Mouse (Mus musculus): Measurements from ENCODE around the gene Hid1.

Hid1 gene

GRCm38 (mm10) chr11:115336115-115336514 lies 31.4 kb downstream of the Hid1 start:
- no peak for DNase-seq (ENCODE audit: low spot score in 2 of 2)

GRCm38 (mm10) chr11:115335223-115335622 lies 32.3 kb downstream of the Hid1 start:
- DNase-seq (ENCODE audit: low spot score in 2 of 2) = no peak

- no peak for DNase-seq (ENCODE audit: low spot score in 2 of 2)
Observed at GRCm38 (mm10) chr11:115334531-115334930, 33.0 kb downstream of the Hid1 start, which contains the start of gene Otop3. TSS of gene Otop3 (plus strand) at chr11:115334731.

- no peak for DNase-seq (ENCODE audit: low spot score in 2 of 2)
Observed at GRCm38 (mm10) chr11:115329339-115329738, 38.2 kb downstream of the Hid1 start.

GRCm38 (mm10) chr11:115326730-115327129 lies 40.8 kb downstream of the Hid1 start:
- no peak for DNase-seq (ENCODE audit: low spot score in 2 of 2)

GRCm38 (mm10) chr11:115323354-115323753 lies 44.2 kb downstream of the Hid1 start:
- DNase-seq (ENCODE audit: low spot score in 2 of 2) = no peak

GRCm38 (mm10) chr11:115321906-115322693 lies 45.5 kb downstream of the Hid1 start, which contains the start of gene Ush1g:
TSS of gene Ush1g (minus strand) at chr11:115322041.
- peak in 1 of 2 experiments; percentile 31 for DNase-seq (ENCODE audit: low spot score in 2 of 2)

- no peak for DNase-seq (ENCODE audit: low spot score in 2 of 2)
Observed at GRCm38 (mm10) chr11:115319704-115320383, 47.7 kb downstream of the Hid1 start.

GRCm38 (mm10) chr11:115318245-115319027 lies 49.1 kb downstream of the Hid1 start:
- no peak for DNase-seq (ENCODE audit: low spot score in 2 of 2)

- no peak for DNase-seq (ENCODE audit: low spot score in 2 of 2)
Observed at GRCm38 (mm10) chr11:115317204-115317603, 50.4 kb downstream of the Hid1 start.

- no peak for DNase-seq (ENCODE audit: low spot score in 2 of 2)
Observed at GRCm38 (mm10) chr11:115314249-115314648, 53.3 kb downstream of the Hid1 start.

- DNase-seq (ENCODE audit: low spot score in 2 of 2) = no peak
Observed at GRCm38 (mm10) chr11:115308781-115309180, 58.8 kb downstream of the Hid1 start.

GRCm38 (mm10) chr11:115306863-115307262 lies 60.7 kb downstream of the Hid1 start, which contains the start of gene Otop2:
TSS of gene Otop2 (plus strand) at chr11:115307163.
- no peak for DNase-seq (ENCODE audit: low spot score in 2 of 2)

- no peak for DNase-seq (ENCODE audit: low spot score in 2 of 2)
Observed at GRCm38 (mm10) chr11:115303167-115303566, 64.4 kb downstream of the Hid1 start.

GRCm38 (mm10) chr11:115301351-115301750 lies 66.2 kb downstream of the Hid1 start:
- DNase-seq (ENCODE audit: low spot score in 2 of 2) = no peak

GRCm38 (mm10) chr11:115300745-115301144 lies 66.8 kb downstream of the Hid1 start:
- DNase-seq (ENCODE audit: low spot score in 2 of 2) = no peak

- DNase-seq (ENCODE audit: low spot score in 2 of 2) = no peak
Observed at GRCm38 (mm10) chr11:115298160-115298559, 69.4 kb downstream of the Hid1 start.
